Mouse (Mus musculus) limb, embryonic 13.5 days (tissue): ENCODE measurements at regions not wholly inside any gene's neighbourhood (a gene's known extent, or its start where the extent isn't known, plus 50 kb on each side); places are given as distances from the start of the nearest gene placed in this dataset.
"Not testable (repeated sequence)": the region's sequence is repeated elsewhere in the genome, so short reads cannot be mapped to it uniquely, and the experiment has no call there.

ENCODE experiments used
- ATAC-seq: fragments of 200-750 bp; cut with Nextera tagmentation; 2 replicates; pipeline ENCODE4 v1.8.0; 2017; ENCODE audit warnings: low read depth, moderate number of reproducible peaks, moderate TSS enrichment; ENCODE audit not compliant: low FRiP score
- H3K27ac ChIP-seq: fragments of 300-500 bp; sonication (generic); 2 replicates; pipeline ENCODE4 v1.5.1; 2015; ENCODE audit warnings: inconsistent platforms, mild to moderate bottlenecking, moderate library complexity
- H3K27me3 ChIP-seq: fragments of 300-500 bp; sonication (generic); 2 replicates; pipeline ENCODE4 v1.6.1; 2015; ENCODE audit warnings: mild to moderate bottlenecking, inconsistent platforms
- H3K36me3 ChIP-seq: fragments of 300-500 bp; sonication (generic); 2 replicates; pipeline ENCODE4 v1.6.1; 2015; ENCODE audit warnings: inconsistent platforms, mild to moderate bottlenecking, moderate library complexity
- H3K4me1 ChIP-seq: fragments of 300-500 bp; sonication (generic); 2 replicates; pipeline ENCODE4 v1.6.1; 2015; ENCODE audit warnings: inconsistent platforms
- H3K4me2 ChIP-seq: fragments of 300-500 bp; sonication (generic); replicated peaks from 2 replicates; pipeline ENCODE4 v1.6.1; 2015; ENCODE audit warnings: inconsistent platforms, mild to moderate bottlenecking, moderate library complexity
- H3K4me3 ChIP-seq: fragments of 300-500 bp; sonication (generic); 2 replicates; pipeline ENCODE4 v1.5.1; 2015; ENCODE audit warnings: moderate library complexity, mild to moderate bottlenecking, inconsistent platforms
- H3K9ac ChIP-seq: fragments of 300-500 bp; sonication (generic); 2 replicates; pipeline ENCODE4 v1.6.1; 2015; ENCODE audit warnings: mild to moderate bottlenecking, inconsistent platforms
- H3K9me3 ChIP-seq: fragments of 300-500 bp; sonication (generic); 2 replicates; pipeline ENCODE4 v1.6.1; 2016; ENCODE audit warnings: inconsistent platforms
- WGBS: fragments of 180-500 bp; shearing (Covaris S2); methylation state at CpG from one replicate; pipeline ENCODE4 v1.1.7; 2015; 5-methylcytosine and 5-hydroxymethylcytosine counted together

DNA sequence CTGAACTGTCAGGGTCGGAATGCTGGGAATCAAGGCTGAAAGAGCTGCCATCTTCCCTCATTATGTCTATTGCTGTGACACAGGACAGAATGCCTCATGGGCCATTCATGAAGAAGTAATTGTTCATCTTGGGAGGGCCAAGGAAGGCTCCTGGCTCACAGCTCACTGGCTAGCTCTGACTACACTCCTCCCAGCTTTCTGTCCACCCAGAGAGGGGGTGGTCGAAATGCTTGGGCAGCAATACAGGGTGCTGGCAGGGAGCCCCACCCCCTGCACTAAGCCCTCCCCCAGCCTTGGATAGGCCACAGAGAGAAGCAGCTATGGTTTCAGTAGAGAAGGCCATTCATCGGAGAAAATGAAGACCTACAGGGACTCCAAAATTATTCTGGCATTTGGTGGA lies 192.2 kb upstream of the Prok2 start:
- Histone ChIP-seq H3K4me1 (peaks cover 6% of the 10 kb centered on the region; the same call in 1 of the 2 replicates), H3K36me3 (no peaks in the 10 kb centered on the region), H3K9me3 (no peaks in the 10 kb centered on the region), H3K9ac (no peak overlapping the region), H3K4me3 (no peak overlapping the region), H3K4me2 (no peak overlapping the region), H3K27ac (no peak overlapping the region), H3K27me3 (peaks cover 41% of the 10 kb centered on the region)
- no peak for ATAC-seq
- 75% methylated on average over 3 of the region's 3 CpGs for WGBS

DNA sequence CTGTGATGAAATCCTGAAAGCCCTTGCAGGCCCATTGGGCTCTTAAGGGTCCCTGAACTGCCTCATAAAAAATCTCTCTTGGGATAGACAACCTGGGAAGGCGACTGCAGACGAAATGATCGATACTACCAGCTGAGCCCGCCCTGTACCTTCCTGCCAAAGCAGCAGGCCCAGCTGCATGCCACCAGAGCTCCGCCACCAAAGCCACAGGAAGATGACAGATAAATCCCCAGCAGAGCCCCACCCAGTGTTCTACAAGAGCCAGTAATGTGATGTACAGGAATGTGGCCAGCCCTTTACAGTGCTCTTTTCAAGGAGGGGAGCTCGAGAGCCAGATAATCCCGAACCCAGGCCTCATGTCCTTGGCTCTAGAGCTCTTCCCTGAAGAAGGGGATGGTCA lies 183.7 kb upstream of the Prok2 start:
- H3K4me1 ChIP-seq, result peaks cover 16% of the 10 kb centered on the region
- H3K9me3 ChIP-seq, result no peaks in the 10 kb centered on the region
- no peak overlapping the region for H3K4me2 ChIP-seq
- H3K27ac ChIP-seq, result no peak overlapping the region
- no peak overlapping the region for H3K9ac ChIP-seq
- no peaks in the 10 kb centered on the region for H3K36me3 ChIP-seq
- ATAC-seq, result no peak
- no peak overlapping the region for H3K4me3 ChIP-seq
- 61% methylated on average over 7 of the region's 7 CpGs for WGBS
- H3K27me3 ChIP-seq, result peaks cover 83% of the 10 kb centered on the region

DNA sequence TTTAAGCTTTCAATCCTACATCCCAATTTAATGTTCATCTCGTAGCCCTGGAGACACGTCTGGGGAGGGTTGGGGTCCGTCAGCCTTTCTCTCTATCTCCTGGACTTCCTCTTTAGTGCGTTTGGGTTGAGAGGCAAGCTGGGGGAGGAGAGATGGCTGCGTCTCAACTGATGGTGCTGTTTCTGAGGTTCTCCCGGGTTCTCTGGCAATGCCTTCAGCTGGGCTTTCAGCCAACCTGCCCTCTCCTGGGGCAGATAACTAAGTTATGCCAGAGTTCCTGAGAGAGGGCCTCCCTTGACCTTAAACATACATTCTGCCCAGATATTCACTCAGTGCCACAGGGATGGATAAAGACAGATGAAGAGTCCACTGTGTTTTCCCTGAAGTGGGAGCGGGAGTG lies 183.3 kb upstream of the Prok2 start:
- Histone ChIP-seq H3K9me3 (no peaks in the 10 kb centered on the region), H3K27ac (no peak overlapping the region), H3K4me2 (no peak overlapping the region), H3K4me3 (no peak overlapping the region), H3K36me3 (no peaks in the 10 kb centered on the region), H3K27me3 (peaks cover 83% of the 10 kb centered on the region), H3K4me1 (peaks cover 18% of the 10 kb centered on the region), H3K9ac (no peak overlapping the region)
- ATAC-seq, result no peak
- 55% methylated on average over 7 of the region's 7 CpGs for WGBS

DNA sequence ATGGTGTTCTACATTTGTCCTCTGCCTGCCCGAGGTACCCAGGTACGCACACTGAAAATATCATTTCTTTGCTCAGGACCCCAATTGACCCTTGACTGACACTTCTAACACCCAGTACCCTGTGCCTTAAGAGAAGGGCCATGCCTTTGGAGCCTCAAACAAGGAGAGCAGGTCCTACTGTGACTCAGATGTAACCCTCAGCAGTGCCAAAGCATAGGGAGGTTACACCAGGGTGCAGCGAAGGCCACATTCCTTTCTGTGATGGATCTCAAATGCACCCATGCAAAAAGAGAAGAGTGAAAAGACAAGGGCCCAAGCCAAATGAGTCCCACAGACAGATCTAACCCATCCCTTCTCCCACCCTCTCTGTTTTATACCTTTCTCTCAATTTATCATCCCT lies 181.9 kb upstream of the Prok2 start:
- 91% methylated on average over 3 of the region's 3 CpGs for WGBS
- no peak for ATAC-seq
- H3K27me3 ChIP-seq, result peaks cover 78% of the 10 kb centered on the region
- no peak overlapping the region for H3K27ac ChIP-seq
- H3K4me1 ChIP-seq, result peaks cover 18% of the 10 kb centered on the region
- no peaks in the 10 kb centered on the region for H3K9me3 ChIP-seq
- H3K4me3 ChIP-seq, result no peak overlapping the region
- no peaks in the 10 kb centered on the region for H3K36me3 ChIP-seq
- H3K9ac ChIP-seq, result no peak overlapping the region
- H3K4me2 ChIP-seq, result no peak overlapping the region

DNA sequence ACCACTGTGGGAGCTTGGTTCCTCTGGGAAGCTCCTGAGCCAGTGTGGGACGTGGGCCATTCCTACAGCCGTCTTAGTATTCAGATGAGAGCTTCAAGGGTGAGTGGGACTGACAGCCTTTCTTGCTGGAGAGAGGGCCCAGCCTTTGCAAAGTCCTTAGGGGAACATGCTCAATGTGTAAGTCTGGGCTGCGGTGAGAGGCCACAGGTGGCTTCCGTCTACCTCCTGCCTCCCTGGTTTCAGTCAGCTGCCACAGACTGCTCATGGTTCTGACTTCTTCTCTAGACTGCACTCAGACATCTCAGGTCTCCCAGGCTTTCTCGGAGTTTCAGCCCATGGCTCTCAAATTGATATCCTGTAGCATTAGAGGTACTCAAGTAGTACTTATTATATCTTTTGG lies 179.0 kb upstream of the Prok2 start:
- Histone ChIP-seq H3K4me1 (peaks cover 15% of the 10 kb centered on the region), H3K36me3 (no peaks in the 10 kb centered on the region), H3K9ac (no peak overlapping the region), H3K4me3 (no peak overlapping the region), H3K9me3 (no peaks in the 10 kb centered on the region), H3K27me3 (peaks cover 81% of the 10 kb centered on the region), H3K27ac (no peak overlapping the region), H3K4me2 (no peak overlapping the region)
- no peak for ATAC-seq
- WGBS, result 78% methylated on average over 5 of the region's 5 CpGs

DNA sequence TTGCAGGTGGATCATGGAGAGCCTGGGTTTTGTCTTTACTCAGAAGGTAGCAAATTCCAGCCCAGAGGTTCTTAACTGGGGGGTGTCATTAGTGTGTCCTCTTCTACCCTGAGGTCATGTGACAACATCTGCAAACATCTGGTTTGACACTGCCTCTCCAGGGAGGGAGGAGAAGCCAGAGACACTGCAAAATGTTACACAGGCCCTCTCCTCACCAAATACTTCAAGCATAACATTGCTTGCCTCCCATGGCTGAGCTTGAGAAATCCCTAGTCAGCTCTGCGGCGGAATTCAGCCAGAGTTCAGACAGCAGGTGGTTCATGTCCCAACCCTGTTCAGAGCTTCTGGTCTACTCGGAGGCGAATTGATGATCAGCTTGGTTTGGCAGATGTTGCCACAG lies 178.4 kb upstream of the Prok2 start:
- no peaks in the 10 kb centered on the region for H3K36me3 ChIP-seq
- no peak overlapping the region for H3K4me3 ChIP-seq
- peaks cover 81% of the 10 kb centered on the region for H3K27me3 ChIP-seq
- no peak overlapping the region for H3K9ac ChIP-seq
- H3K4me2 ChIP-seq, result no peak overlapping the region
- 67% methylated on average over 4 of the region's 4 CpGs for WGBS
- ATAC-seq, result no peak
- H3K27ac ChIP-seq, result no peak overlapping the region
- peaks cover 9% of the 10 kb centered on the region for H3K4me1 ChIP-seq
- H3K9me3 ChIP-seq, result no peaks in the 10 kb centered on the region

DNA sequence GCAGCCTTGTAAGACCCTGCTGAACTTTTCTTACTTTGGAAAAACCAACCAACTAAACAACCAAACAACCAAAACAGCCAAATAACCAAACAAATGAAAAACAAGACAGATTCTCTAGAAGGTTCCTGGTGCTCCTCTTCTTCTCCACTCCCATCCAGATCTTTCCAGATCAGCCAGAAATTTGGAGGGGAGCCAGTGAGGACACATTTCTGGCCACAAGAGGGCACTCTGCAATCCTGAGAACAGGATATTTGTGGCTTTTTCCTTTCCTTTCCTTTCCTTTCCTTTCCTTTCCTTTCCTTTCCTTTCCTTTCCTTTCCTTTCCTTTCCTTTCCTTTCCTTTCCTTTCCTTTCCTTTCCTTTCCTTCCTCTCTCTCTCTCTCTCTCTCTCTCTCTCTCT lies 177.9 kb upstream of the Prok2 start:
- ATAC-seq, H3K4me3 ChIP-seq, H3K27ac ChIP-seq, H3K9me3 ChIP-seq, H3K36me3 ChIP-seq, H3K9ac ChIP-seq, H3K4me1 ChIP-seq, H3K4me2 ChIP-seq: not testable (repeated sequence)
- peaks cover 81% of the 10 kb centered on the region for H3K27me3 ChIP-seq

DNA sequence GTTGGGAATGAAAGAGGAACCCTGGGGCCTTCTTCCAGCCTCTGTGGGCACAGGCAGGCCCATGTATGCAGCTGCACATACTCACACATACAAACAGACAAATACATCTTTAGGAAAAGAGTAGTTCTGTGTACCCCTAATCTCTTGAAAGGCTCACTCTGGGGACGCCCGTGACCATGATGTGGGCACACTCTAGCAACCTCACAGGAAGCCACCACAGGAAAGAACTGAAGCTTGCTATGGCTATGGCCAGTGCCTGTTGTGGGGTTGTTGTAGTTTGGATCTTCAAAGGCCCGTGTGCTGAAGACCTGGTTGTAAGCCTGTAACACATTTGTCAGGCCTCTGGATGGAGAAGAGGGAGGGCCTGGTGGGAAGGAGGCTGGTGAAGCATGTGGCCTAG lies 175.4 kb upstream of the Prok2 start:
- H3K4me1 ChIP-seq, result peaks cover 10% of the 10 kb centered on the region
- ATAC-seq, result no peak
- H3K4me2 ChIP-seq, result no peak overlapping the region
- no peaks in the 10 kb centered on the region for H3K36me3 ChIP-seq
- 77% methylated on average over 3 of the region's 3 CpGs for WGBS
- H3K4me3 ChIP-seq, result no peak overlapping the region
- no peak overlapping the region for H3K27ac ChIP-seq
- no peak overlapping the region for H3K9ac ChIP-seq
- peaks cover 84% of the 10 kb centered on the region for H3K27me3 ChIP-seq
- H3K9me3 ChIP-seq, result no peaks in the 10 kb centered on the region

DNA sequence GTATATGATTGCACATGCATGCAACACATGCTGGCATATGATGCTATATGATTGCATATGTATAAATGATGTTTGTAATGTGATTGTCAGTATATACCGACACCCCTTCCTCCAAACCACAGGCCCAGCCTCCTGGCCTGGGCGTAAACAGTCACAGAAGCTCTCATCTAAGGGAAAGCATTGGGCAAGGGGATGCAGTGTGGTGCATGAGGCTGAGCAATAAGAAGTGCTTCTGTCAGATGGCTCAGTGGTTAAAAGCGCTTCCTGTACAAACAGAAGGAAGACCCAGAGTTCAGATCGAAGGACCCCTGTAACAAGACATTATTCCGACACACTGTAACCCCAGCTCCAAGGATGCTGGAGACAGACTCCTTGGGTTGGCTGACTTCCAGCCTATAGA lies 175.0 kb upstream of the Prok2 start:
- no peaks in the 10 kb centered on the region for H3K36me3 ChIP-seq
- H3K9ac ChIP-seq, result no peak overlapping the region
- no peak for ATAC-seq
- H3K4me3 ChIP-seq, result no peak overlapping the region
- no peaks in the 10 kb centered on the region for H3K9me3 ChIP-seq
- no peak overlapping the region for H3K4me2 ChIP-seq
- 85% methylated on average over 5 of the region's 5 CpGs for WGBS
- H3K4me1 ChIP-seq, result peaks cover 10% of the 10 kb centered on the region
- H3K27me3 ChIP-seq, result peaks cover 84% of the 10 kb centered on the region
- no peak overlapping the region for H3K27ac ChIP-seq

DNA sequence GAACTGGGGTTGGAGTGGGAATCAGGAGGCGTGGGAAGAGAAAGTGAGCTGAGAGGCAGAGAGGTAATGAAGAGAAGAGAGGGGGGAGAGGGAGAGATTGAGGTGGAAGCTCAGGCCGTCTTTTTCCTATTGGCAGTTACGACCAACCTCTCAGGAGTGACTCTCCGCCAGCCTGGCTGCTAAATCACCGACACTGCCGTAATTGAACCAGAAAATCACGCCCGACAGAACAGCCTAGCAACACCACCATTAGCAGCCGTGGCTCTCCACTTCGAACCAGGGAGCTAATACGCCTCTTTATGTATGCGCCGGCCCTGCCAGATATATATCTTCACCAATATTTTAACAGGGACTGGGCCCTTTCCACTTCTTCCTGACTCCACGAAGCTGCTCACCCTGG lies 173.5 kb upstream of the Prok2 start:
- no peak for ATAC-seq
- Histone ChIP-seq H3K36me3 (no peaks in the 10 kb centered on the region), H3K4me3 (no peak overlapping the region), H3K9ac (no peak overlapping the region), H3K27ac (no peak overlapping the region), H3K4me2 (no peak overlapping the region), H3K27me3 (peaks cover 85% of the 10 kb centered on the region), H3K9me3 (no peaks in the 10 kb centered on the region), H3K4me1 (peaks cover 5% of the 10 kb centered on the region)
- WGBS, result 45% methylated on average over 14 of the region's 14 CpGs

DNA sequence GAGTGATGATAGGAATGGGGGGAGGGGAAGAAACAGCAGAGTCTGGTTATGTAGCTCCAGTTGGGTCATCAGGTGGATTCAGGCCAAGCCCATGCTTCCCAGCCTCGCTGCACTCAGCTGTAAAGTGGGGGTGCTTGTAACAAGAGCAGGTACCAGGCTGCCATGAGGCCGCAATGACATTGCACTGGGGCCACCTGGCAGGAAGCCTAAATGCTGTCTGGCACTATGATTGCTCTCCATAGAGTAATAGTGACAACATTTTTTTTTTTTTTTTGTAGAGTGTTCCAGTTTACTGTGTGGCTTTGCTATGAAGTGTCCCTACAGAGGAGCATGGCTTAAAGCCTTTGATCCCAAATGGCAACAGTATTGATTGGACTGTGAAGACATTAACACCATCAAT lies 171.9 kb upstream of the Prok2 start:
- Histone ChIP-seq H3K27me3 (peaks cover 88% of the 10 kb centered on the region), H3K4me1 (peaks cover 7% of the 10 kb centered on the region), H3K36me3 (no peaks in the 10 kb centered on the region), H3K9ac (no peak overlapping the region), H3K4me2 (no peak overlapping the region), H3K9me3 (no peaks in the 10 kb centered on the region), H3K27ac (no peak overlapping the region), H3K4me3 (no peak overlapping the region)
- ATAC-seq, result no peak
- 64% methylated on average over 2 of the region's 2 CpGs for WGBS

DNA sequence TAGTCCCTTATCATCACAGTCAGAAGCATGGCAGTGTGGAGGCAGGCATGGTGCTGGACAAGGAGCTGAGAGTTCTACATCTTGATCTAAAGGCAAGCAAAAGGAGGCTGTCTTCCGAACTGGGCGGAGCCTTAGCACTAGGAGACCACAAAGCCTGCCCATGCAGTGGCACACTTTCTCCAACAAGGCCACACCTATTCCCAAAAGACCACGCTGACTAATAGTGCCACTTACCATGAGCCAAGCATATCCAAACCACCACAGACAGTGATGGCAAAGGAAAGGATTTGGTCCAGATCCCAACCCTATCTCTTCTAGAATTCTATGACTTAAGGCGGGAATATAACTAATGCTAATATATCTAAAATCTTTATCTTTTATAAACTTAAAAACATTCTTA lies 169.4 kb upstream of the Prok2 start:
- Histone ChIP-seq H3K4me1 (peaks cover 7% of the 10 kb centered on the region), H3K27ac (no peak overlapping the region), H3K4me2 (no peak overlapping the region), H3K9ac (no peak overlapping the region), H3K4me3 (no peak overlapping the region), H3K36me3 (no peaks in the 10 kb centered on the region), H3K9me3 (no peaks in the 10 kb centered on the region; the same call in none of the 2 replicates), H3K27me3 (peaks cover 79% of the 10 kb centered on the region)
- WGBS, result 89% methylated on average over 4 of the region's 4 CpGs
- no peak for ATAC-seq

DNA sequence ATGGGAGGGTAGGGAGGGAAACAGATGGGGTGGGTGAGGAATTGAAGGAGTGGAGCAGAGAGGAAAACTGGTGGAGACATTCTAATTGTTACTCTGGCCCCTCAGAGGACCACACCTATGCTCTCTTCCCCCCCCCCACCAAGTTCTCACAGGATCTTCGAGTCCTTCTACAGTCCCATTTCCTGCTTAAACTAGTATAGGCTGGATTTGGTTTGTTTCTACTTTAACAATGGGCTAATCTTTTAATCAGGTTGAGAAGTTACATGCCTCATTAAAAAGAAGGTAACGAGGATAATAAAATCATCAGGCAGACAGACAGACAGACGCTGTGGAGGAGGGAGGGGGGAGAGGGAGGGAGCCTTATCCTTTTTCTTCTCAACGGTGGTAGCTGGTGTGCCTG lies 167.7 kb upstream of the Prok2 start:
- WGBS, result 9% methylated on average over 4 of the region's 4 CpGs
- peaks cover 77% of the 10 kb centered on the region for H3K27me3 ChIP-seq
- no peak for ATAC-seq

More for the DNA sequence above, 167.7 kb upstream of the Prok2 start:
- Histone ChIP-seq H3K9ac (no peak overlapping the region), H3K4me1 (peaks cover 11% of the 10 kb centered on the region), H3K27ac (no peak overlapping the region), H3K4me3 (no peak overlapping the region), H3K9me3 (no peaks in the 10 kb centered on the region; the same call in none of the 2 replicates), H3K36me3 (no peaks in the 10 kb centered on the region), H3K4me2 (no peak overlapping the region)
